Mouse (Mus musculus): Measurements from ENCODE around the gene Tsen34. TPM values are rescaled to one million over a fixed set of nuclear protein-coding genes. Genes with fewer than 3 reads are reported as not detected.
"Not testable (repeated sequence)": the region's sequence is repeated elsewhere in the genome, so short reads cannot be mapped to it uniquely, and the experiment has no call there.

Tsen34 gene
- polyA plus RNA-seq, 1 experiment from 2014 or later, result 297 TPM

GRCm38 (mm10) chr7:3707027-3707426 is 14.4 kb downstream of the Tsen34 start:
- Histone ChIP-seq H3K4me1 (replicated peaks) (peaks cover 29% of the 10 kb centered on the region), H3K4me3 (no peak overlapping the region), H3K9me3 (no peaks in the 10 kb centered on the region), H3K4me2 (peak overlapping the region; percentile 90; the same call in 1 of the 2 replicates), H3K36me3 (peaks cover 23% of the 10 kb centered on the region), H3K27ac (replicated peaks) (peak overlapping the region; percentile 2; the same call in 1 of the 2 replicates), H3K9ac (no peak overlapping the region), H3K27me3 (no peaks in the 10 kb centered on the region)
- 63% methylated on average over 4 of the region's 4 CpGs for WGBS
- no peak for ATAC-seq (ENCODE audit: low FRiP score, low read depth)

GRCm38 (mm10) chr7:3707568-3708413 is 15.1 kb downstream of the Tsen34 start:
- Histone ChIP-seq H3K27me3 (no peaks in the 10 kb centered on the region), H3K27ac (replicated peaks) (no peak overlapping the region), H3K4me1 (replicated peaks) (peaks cover 29% of the 10 kb centered on the region), H3K36me3 (peaks cover 23% of the 10 kb centered on the region), H3K4me3 (no peak overlapping the region), H3K9ac (no peak overlapping the region), H3K4me2 (no peak overlapping the region), H3K9me3 (no peaks in the 10 kb centered on the region)
- WGBS, result 34% methylated on average over 7 of the region's 7 CpGs
- ATAC-seq (ENCODE audit: low FRiP score, low read depth), result no peak

- not testable (repeated sequence) for H3K9ac ChIP-seq; ATAC-seq (ENCODE audit: low FRiP score, low read depth); H3K4me2 ChIP-seq; H3K9me3 ChIP-seq; H3K27ac ChIP-seq (replicated peaks); H3K4me3 ChIP-seq; H3K27me3 ChIP-seq
- Histone ChIP-seq H3K36me3 (peaks cover 23% of the 10 kb centered on the region), H3K4me1 (replicated peaks) (peaks cover 25% of the 10 kb centered on the region)
- 37% methylated on average over 5 of the region's 5 CpGs for WGBS
These were observed 15.9 kb downstream of the Tsen34 start for GRCm38 (mm10) chr7:3708447-3708980.

GRCm38 (mm10) chr7:3709000-3709399 is 16.3 kb downstream of the Tsen34 start:
- H3K27me3 ChIP-seq, result no peaks in the 10 kb centered on the region
- H3K9me3 ChIP-seq, result no peaks in the 10 kb centered on the region
- H3K4me2 ChIP-seq, result no peak overlapping the region
- no peak overlapping the region for H3K27ac ChIP-seq (replicated peaks)
- peaks cover 23% of the 10 kb centered on the region for H3K36me3 ChIP-seq
- ATAC-seq (ENCODE audit: low FRiP score, low read depth), result no peak
- H3K4me3 ChIP-seq, result no peak overlapping the region
- 81% methylated on average over 1 of the region's 1 CpGs for WGBS
- peaks cover 23% of the 10 kb centered on the region for H3K4me1 ChIP-seq (replicated peaks)
- H3K9ac ChIP-seq, result no peak overlapping the region

GRCm38 (mm10) chr7:3712264-3712942 is 19.7 kb downstream of the Tsen34 start:
- WGBS, result 35% methylated on average over 5 of the region's 5 CpGs
- no peak overlapping the region for H3K27ac ChIP-seq (replicated peaks)
- peaks cover 10% of the 10 kb centered on the region for H3K36me3 ChIP-seq
- no peaks in the 10 kb centered on the region for H3K27me3 ChIP-seq
- H3K9me3 ChIP-seq, result no peaks in the 10 kb centered on the region
- no peak for ATAC-seq (ENCODE audit: low FRiP score, low read depth)
- no peak overlapping the region for H3K4me3 ChIP-seq
- H3K4me2 ChIP-seq, result no peak overlapping the region
- H3K4me1 ChIP-seq (replicated peaks), result no peaks in the 10 kb centered on the region
- H3K9ac ChIP-seq, result no peak overlapping the region

- Histone ChIP-seq H3K4me2 (no peak overlapping the region), H3K27me3 (no peaks in the 10 kb centered on the region), H3K36me3 (no peaks in the 10 kb centered on the region), H3K4me1 (replicated peaks) (no peaks in the 10 kb centered on the region), H3K27ac (replicated peaks) (no peak overlapping the region), H3K4me3 (no peak overlapping the region), H3K9ac (no peak overlapping the region), H3K9me3 (no peaks in the 10 kb centered on the region)
- 68% methylated on average over 1 of the region's 1 CpGs for whole genome bisulfite sequencing
- no peak for ATAC-seq (ENCODE audit: low FRiP score, low read depth)
These were observed 22.6 kb downstream of the Tsen34 start for GRCm38 (mm10) chr7:3715249-3715648.

- H3K9ac ChIP-seq; H3K4me3 ChIP-seq; H3K4me1 ChIP-seq (replicated peaks); H3K9me3 ChIP-seq; H3K27me3 ChIP-seq; H3K27ac ChIP-seq (replicated peaks); ATAC-seq (ENCODE audit: low FRiP score, low read depth); H3K4me2 ChIP-seq; H3K36me3 ChIP-seq: not testable (repeated sequence)
- WGBS, result 71% methylated on average over 1 of the region's 3 CpGs
These were observed 27.6 kb downstream of the Tsen34 start, which contains the start of gene Pirb for GRCm38 (mm10) chr7:3720268-3720667. Gene Pirb (minus strand): TSS chr7:3720391.

- not testable (repeated sequence) for H3K9ac ChIP-seq; ATAC-seq (ENCODE audit: low FRiP score, low read depth); H3K4me3 ChIP-seq; H3K27ac ChIP-seq (replicated peaks); H3K27me3 ChIP-seq; H3K36me3 ChIP-seq; H3K9me3 ChIP-seq; H3K4me1 ChIP-seq (replicated peaks); H3K4me2 ChIP-seq
These were observed 32.8 kb downstream of the Tsen34 start for GRCm38 (mm10) chr7:3725459-3725858.

GRCm38 (mm10) chr7:3732675-3733074 is 40.0 kb downstream of the Tsen34 start:
- ATAC-seq (ENCODE audit: low FRiP score, low read depth); H3K4me2 ChIP-seq; H3K27me3 ChIP-seq; H3K4me1 ChIP-seq (replicated peaks); H3K9ac ChIP-seq; H3K27ac ChIP-seq (replicated peaks); H3K36me3 ChIP-seq; H3K9me3 ChIP-seq; H3K4me3 ChIP-seq: not testable (repeated sequence)
- no CpG with 5 or more reads among the region's 1 CpGs for WGBS

Small RNA genes within 50 kb of the gene (microRNA-seq; reads per million reads assigned to microRNA genes)
- gene Mir3572, result 2.4 reads per million, percentile 6 among the genes with 10 or more reads in this experiment

Other genes starting within 250 kb of the Tsen34 start
- gene Tarm1, start 190.2 kb upstream of the Tsen34 start, polyA plus RNA-seq (2015; fragmentation: Nextera tagmentation; extraction: Ambion mirVana), result not detected in 2 replicates
- gene Oscar, start 76.7 kb upstream of the Tsen34 start, polyA plus RNA-seq (2015; fragmentation: Nextera tagmentation; extraction: Ambion mirVana), result 0.39 and 0.66 TPM in 2 replicates
- 541 and 606 TPM in 2 replicates for gene Ndufa3, start 75.5 kb upstream of the Tsen34 start, polyA plus RNA-seq (2015; fragmentation: Nextera tagmentation; extraction: Ambion mirVana)
- gene Tfpt, start 62.9 kb upstream of the Tsen34 start, polyA plus RNA-seq (2015; fragmentation: Nextera tagmentation; extraction: Ambion mirVana), result 32.2 and 40.1 TPM in 2 replicates
- gene Prpf31, start 62.9 kb upstream of the Tsen34 start, polyA plus RNA-seq (2015; fragmentation: Nextera tagmentation; extraction: Ambion mirVana), result 88.8 and 89.6 TPM in 2 replicates
- gene Cnot3, start 47.6 kb upstream of the Tsen34 start, polyA plus RNA-seq (2015; fragmentation: Nextera tagmentation; extraction: Ambion mirVana), result 39.5 and 47.3 TPM in 2 replicates
- 15.3 and 17.1 TPM in 2 replicates for gene Leng1, start 27.0 kb upstream of the Tsen34 start, polyA plus RNA-seq (2015; fragmentation: Nextera tagmentation; extraction: Ambion mirVana)
- gene Tmc4, start 15.3 kb upstream of the Tsen34 start, polyA plus RNA-seq (2015; fragmentation: Nextera tagmentation; extraction: Ambion mirVana), result 5.0 and 5.2 TPM in 2 replicates
- 105 and 113 TPM in 2 replicates for gene Mboat7, start 660 bp downstream of the Tsen34 start, polyA plus RNA-seq (2015; fragmentation: Nextera tagmentation; extraction: Ambion mirVana)
- gene Rps9, start 11.1 kb downstream of the Tsen34 start, polyA plus RNA-seq (2015; fragmentation: Nextera tagmentation; extraction: Ambion mirVana), result 691 and 766 TPM in 2 replicates
- gene Pirb, start 27.5 kb downstream of the Tsen34 start, polyA plus RNA-seq (2015; fragmentation: Nextera tagmentation; extraction: Ambion mirVana), result 0.45 and 0.50 TPM in 2 replicates
- gene Gm15448, start 132.8 kb downstream of the Tsen34 start, polyA plus RNA-seq (2015; fragmentation: Nextera tagmentation; extraction: Ambion mirVana), result not detected in 2 replicates
- gene Pira2, start 152.2 kb downstream of the Tsen34 start, polyA plus RNA-seq (2015; fragmentation: Nextera tagmentation; extraction: Ambion mirVana), result 0.06 TPM in 1 of 2 replicates, not detected in the other
- not detected in 2 replicates for gene Gm14548, start 205.3 kb downstream of the Tsen34 start, polyA plus RNA-seq (2015; fragmentation: Nextera tagmentation; extraction: Ambion mirVana)
- 0.09 TPM in 1 of 2 replicates, not detected in the other for gene Lilra6, start 222.6 kb downstream of the Tsen34 start, polyA plus RNA-seq (2015; fragmentation: Nextera tagmentation; extraction: Ambion mirVana)